Mouse (Mus musculus): Measurements from ENCODE around the gene Lsm4.
A peak's percentile ranks its signal among the peaks of the same experiment; 100 is the strongest.

Gene Lsm4

DNA sequence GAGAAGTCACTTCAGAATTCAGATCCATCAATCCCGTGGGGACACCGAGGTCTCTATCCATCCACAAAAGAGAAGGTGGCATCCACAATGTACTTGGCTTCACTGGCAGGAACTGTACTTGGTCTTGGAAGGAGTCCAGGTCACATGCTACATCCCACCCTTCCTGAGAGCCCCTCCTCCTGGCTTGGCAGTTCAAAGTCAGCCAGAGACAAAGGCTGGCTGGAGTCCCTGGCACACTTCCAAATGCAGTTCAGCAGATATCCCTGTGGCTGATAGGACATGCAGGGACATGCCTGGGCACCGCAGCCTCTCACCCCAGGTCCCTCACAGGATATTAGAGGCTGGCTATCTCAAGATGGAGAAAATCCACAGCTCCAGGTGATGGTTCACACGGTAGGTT is 23.7 kb upstream of the Lsm4 start:
- DNase-seq (ENCODE audit: low spot score) = peak; percentile 65

DNA sequence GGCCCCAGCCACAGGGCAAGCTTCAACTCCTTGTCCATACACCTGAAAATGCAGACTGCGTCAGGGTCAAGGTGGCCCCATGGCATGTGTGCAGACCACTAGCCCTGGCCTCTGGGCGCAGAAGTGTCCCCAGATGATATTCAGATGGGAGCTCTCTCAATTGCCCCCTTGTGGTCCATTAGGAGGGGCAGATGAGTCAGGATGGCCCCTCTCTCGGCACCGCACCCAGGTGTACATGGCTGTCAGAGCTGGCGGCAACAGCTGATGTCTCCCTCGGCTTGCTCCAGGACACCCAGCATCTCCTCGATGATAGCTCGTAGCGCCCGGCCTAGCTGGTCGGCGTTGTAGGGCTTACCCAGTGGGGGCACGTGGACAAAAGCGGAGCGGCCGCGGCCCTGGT is 22.7 kb upstream of the Lsm4 start:
- DNase-seq (ENCODE audit: low spot score) = no peak

DNA sequence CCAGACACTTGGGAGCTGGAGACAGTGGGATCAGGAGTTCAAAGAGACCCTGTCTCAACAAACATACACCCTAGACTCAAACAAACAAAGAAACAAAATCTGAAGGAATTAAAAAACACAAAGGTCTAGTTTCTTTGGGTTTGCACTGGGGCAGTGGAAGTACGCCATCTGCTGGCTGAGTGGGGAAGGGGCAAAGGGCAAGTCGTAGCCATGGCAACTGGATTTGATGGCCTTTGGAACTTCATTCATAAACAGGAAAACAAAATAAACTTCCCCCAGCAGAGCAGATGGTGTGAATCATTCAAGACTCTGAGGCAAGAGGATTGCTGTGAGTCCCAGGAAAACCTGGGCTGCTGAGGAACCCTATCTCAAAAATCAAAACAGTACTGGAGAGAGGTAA is 19.8 kb upstream of the Lsm4 start:
- DNase-seq (ENCODE audit: low spot score) = peak; percentile 89

DNA sequence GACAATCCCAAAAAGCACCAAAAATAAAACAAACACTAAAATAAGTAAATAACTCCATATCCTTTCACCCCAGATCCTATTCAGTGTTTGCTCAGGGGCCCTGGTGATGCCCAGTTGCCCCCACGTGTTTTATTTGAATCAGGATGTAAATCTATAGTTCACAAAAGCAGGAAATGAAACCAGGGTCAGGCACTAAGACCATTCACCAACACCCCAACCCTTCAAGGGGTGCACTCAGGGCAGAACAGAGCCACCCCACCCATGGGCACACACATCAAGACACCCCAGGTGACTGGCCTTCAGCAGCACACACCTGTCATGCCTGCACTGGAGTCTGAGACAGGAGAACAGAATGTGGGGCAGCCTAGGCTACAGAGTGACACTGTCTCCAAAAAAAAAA is 18.9 kb upstream of the Lsm4 start:
- DNase-seq (ENCODE audit: low spot score) = no peak

DNA sequence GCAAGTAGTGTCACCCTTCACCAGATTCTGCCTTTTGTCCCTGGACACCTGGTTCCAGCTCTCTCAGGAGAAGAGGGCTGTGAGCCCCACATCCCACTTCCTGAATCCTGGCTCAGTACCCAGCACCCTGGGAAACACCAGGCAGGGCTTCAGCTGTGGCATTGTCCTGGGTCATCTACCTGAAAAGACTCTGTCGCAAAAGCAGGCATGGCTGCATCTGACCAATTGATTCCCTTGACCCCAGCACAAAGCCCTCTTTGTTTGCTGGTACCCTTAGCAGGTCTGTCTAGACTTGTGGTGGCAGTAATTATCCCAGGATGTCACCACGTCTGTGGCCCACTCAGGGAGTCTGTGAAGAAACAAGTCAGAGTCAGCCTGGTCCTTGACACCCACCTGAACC is 17.6 kb upstream of the Lsm4 start:
- DNase-seq (ENCODE audit: low spot score) = no peak

DNA sequence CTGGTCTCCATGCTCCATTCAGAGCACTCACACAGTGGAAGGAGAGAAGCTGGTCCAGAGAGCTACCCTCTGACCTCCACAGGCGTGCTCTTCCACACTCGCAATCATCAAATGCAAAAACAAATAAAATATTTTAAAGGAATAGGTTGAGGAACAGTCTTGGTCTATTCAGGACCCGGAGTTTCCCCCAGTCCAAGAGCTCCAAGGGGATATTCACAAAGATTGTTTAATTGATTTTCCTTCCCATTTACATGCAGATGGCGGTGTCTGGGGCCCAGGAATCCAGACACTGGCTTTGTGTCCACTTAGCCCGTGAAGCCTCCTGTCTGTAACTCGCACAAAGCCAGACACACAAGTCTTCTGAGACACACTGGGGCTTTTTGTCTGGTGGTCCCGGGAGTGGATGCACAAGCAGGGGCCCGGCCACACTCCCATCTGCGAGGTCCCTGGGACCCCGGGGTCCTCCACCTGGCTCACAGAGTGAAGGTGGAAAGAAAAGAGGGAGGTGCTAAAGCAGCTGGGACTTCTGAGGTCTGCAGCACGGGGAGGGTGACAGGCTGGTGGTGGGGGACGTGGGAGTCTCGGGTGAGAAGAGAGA is 16.8 kb upstream of the Lsm4 start:
- no peak for DNase-seq (ENCODE audit: low spot score)

DNA sequence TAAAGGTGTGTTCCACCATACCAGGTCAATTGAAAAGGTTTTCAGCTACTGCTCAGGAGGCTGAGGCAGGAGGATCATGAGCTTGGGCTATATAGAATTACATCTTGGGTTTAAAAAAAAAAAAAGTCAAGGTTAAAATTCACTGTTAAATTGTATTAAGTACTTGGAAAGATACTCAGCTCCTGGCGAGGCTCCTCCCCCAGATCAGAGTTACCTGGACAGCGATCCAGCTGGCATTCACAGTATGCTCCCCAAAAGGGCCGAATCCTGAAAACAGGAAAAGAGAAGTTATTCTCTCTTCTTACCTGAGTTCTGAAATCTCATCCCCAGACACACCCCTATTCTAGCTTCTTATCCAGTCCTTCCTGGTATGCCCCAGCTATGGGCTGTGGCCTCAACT is 15.8 kb upstream of the Lsm4 start:
- no peak for DNase-seq (ENCODE audit: low spot score)

DNA sequence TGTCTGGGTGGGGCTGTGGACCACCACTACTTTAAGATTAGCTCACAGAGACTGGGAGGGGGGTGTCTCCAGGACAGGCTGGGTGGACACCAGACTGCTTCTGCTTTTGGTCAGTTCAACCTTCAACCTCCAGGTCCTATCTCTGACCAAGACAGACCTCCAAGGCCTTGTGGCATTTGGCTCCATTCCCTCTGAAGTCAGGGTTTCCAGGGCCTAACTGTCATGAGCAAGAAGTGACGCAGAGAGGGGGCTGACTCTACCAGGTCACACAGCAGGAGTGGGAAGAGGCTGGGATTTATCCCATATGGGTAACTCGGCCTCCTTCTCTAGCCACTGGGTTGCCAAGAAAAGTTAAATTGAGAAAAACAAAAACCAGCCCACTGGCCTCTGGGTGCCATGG is 15.3 kb upstream of the Lsm4 start:
- DNase-seq (ENCODE audit: low spot score) = no peak

DNA sequence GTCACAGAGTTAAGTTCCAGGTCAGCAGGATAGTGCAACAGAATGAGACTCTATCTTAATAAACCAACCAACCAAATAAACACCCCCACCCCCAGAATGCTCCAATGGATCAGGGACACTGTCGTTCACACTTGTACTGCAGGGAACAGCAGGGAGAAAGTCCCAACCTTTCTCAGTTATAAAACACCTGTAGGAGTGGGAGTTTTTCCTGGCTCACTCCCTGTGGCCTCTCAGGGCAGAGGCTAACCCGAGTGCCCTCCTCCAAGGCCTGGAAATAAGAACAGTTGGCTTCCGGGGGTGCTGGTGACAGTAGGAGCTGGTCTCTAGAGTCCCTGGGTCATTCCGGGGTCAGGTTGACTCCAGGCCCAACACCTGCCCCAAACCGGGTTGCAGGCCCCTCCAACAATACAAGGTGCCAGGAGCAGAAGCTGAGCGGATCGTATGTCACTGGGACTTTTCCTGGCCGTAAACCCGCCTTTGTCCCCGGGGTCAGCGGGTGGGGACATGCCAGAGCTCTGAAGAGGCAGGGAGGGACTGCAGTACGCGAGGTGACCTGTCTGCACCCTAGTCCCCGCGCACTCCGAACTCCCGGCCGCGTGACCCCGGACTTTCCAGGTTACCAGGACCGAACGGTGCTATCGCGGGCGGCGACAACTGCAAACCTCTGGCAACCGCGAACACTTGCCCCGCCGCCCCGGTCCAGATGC is 14.0 kb upstream of the Lsm4 start:
- DNase-seq (ENCODE audit: low spot score) = no peak

DNA sequence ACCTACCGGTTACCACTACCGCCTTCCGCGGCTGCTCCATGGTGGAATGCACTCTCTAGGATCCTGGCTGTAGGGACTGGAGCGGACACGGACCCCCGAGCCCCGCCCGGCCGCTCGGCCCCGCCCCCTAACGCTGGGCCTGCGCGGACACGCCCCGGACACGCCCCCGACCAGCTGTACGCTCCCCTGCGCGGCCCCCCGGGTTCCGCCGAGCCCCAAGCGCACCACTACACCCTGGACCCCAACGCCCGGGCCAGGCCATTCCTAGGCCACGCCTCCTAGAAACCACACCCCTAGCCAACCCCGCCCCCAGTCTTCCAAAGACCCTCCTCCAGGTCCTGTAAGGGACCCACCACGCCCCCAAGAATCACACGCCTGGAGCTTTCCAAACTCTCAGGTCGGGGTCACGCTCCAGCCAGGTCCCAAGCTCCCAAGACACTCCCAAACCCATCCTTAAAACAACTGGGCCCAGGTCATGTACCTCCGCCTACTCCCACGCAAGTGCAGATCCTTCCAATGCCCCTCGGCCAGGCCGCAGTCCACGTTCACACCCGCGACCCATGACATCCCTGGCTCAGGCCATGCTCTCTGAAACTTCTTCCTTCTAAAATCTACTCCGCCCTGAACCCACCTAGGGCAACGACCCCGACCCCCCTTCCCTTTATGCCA is 13.3 kb upstream of the Lsm4 start:
- DNase-seq (ENCODE audit: low spot score) = peak; percentile 86

DNA sequence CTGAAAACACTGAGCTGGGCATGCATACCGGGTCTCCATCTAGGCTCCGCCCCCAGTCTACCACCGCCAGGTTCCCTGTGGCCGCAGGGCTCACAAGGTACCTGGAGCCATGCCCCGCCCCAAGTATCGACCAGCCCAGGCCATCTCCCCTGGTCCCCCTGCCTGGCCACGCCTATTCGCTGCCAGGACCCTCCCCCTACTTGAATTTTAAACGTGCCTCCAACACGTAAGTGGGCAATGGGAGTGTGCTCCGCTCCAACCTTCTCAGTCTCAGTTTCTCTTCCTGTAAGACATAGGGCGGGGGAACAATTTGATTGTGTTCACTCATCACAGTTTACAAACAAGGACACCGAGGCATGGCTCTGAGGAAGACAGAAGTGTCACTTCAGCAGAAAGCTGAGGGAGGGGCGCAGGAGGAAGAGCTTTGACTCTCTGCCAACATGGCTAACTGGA is 12.7 kb upstream of the Lsm4 start, which contains the start of gene Pgpep1:
Gene Pgpep1 (minus strand): TSS at position 116 of the 453 bp plus-strand sequence.
- no peak for DNase-seq (ENCODE audit: low spot score)

DNA sequence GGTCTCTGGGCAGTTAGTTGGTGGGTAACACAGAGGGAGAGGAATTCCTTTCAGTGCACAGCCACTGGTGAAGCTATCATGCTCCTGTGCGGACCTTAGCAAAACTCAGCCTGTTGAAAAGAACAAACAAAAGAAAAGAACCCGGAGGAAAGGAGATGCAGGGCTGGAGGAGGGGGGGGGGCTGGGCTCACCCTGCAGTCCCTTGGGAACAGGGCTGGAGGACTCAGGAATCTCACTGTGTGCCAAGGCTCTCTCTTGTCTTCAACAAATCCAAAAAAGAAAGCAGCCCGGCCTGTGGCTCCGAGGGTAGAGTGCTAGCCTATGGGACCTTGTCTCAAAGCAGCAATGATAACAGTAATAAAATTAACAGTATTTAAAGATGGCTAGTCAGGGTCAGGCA is 9.4 kb upstream of the Lsm4 start:
- DNase-seq (ENCODE audit: low spot score) = peak; percentile 58

DNA sequence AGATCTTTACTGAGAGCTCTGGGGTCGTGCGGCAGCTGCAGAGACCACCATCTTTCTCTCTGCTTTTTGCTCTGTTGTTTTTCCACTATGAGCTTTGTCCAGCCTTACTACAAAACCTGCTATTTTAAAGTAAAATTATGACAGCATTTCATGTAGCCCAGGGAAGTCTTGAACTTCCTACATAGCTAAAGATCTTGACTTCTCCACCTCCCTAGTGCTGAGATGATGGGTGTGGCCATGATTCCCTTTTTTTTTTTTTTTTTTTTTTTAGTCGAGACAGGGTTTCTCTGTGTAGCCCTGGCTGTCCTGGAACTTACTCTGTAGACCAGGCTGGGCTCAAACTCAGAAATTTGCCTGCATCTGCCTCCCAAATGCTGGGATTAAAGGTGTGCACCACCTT is 8.4 kb upstream of the Lsm4 start:
- no peak for DNase-seq (ENCODE audit: low spot score)

DNA sequence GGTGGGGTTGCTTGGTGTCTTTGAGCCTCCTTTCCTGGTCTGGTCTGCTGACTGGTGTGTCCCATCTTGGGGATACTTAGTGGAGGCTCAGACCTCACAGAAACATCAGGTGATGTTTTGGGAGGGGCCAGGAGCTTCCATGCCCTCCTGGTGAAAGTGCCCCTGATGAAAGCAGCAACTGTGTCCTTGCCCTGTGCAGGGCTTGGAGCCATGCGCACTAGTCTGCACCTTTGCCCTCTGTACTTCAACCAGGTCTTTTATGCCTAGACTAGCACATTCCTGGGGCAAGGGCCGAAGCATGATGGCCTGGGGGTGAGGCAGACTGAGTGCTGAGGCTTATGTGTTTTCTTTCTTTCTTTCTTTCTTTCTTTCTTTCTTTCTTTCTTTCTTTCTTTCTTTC is 7.4 kb upstream of the Lsm4 start:
- no peak for DNase-seq (ENCODE audit: low spot score)

DNA sequence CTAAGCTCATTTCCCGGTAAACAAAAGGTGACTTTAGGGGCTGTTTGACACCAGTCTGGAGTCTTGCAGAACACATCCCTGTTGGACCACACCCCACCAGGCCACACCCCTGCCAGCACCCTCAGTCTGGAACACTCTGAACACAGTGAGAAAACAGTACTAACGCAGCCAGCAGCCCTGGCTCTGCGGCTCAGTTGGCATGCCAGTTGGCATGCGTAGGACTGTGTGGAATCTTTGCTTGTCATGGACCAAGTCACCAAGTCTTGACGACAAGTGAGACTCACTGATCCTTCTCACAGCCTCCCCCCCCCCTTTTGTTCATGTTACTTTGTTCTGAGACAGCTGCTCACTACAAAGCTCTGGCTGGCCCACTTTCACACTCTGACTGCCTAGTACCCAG is 6.0 kb upstream of the Lsm4 start:
- DNase-seq (ENCODE audit: low spot score) = peak; percentile 72

DNA sequence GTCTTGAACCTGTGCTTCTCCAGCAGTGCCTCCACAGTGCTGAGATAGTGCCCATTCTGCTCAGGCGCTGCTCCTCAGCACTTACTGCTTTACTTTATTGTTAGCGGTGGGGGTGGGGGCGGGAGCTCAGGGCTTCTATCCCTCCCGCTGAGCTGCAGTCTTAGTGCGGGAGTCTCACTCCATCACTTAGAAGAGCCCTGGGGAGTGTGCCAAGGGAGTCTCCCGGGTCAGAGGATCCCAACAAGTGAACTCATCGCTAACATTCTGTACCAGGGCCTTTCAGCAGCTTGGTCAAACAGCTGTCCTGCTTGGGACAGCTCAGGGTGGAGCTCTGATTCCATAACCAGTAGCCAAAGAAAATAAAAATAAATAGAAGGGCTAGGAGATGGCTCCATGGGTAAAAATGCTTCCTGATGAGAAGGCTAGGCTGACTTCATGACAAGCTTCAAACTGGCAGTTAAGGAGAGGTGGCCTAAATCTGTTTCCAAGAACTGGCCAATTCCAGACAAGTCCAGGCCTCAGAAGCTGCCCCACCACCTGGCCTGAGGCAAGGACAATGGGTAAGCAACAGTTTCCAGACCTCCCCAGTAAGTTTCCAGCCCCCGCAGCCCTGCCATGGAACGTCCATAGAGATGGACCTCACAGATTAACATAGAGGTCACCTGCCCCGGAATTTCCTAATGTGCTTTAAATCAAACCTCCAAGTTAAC is 1.3 kb upstream of the Lsm4 start:
- DNase-seq (ENCODE audit: low spot score) = peak; percentile 90

DNA sequence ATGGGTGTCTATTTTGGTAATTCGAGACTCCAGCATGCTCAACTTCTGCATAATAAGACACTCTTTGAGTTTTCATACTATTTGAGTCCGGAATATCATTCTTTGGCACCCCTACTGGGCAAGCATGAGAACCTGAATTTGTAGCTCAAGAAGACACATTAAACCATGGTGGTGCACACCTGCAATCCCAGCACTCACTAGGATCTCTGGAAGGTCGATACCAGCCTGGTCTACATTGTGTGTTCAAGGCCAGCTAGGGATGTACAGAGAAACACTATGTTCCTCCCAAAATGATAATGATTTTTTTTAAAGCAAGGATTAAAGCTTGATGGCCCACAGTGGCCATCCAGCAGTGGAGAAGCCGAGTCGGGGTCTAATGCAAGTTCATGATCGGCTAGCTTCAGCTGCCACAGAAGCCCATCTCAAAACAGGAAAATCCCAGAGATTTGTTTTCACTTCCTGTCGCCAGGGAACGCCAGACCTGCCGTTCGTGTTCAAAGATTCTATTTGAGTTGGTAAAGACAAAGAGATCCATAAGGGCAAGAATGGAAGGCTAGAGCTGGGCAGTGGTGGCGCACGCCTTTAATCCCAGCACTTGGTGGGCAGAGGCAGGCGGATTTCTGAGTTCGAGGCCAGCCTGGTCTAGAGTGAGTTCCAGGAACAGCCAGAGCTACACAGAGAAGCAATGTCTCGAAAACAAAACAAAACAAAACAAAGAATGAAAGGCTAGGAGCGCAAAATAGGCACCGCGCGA is 546 bp upstream of the Lsm4 start:
- DNase-seq (ENCODE audit: low spot score) = peak; percentile 52

DNA sequence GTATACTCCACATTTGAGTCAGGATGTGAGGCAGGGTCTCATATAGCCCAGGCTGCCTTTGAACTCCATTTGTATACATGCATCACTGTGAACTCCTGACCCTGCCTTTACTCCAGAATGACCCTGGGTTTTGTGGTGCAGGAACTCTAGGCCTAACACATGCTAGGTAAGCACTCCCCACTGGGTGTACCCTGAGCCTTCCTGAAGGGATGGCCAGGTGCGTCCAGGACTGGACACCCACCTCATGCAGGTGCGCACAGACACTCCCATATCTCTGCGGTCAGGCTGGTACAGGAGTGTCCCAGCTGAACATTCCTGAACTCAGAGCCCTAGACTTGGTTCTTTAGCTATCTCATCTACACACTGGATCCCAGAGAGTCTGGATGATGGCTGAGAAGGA is 1.1 kb downstream of the Lsm4 start:
- DNase-seq (ENCODE audit: low spot score) = no peak

DNA sequence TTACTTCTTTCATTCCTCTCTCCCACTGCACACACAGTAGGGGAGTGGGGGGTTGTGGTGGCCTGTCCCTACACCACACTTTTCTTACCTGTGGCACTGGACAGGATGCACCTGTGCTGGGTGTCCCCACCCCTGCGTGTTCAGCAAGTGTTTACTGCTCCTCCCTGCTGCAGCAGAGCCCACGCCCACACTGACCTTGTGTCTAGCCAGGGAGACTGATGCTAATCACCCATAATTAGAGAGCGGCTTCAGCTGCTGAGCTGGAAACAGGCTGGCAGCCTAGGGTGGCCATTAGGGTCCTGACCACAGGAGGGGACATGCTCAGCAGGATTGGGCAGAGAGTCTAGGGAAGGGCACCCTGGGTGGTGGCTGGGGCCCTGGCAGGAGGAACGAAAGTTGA is 1.7 kb downstream of the Lsm4 start:
- no peak for DNase-seq (ENCODE audit: low spot score)

DNA sequence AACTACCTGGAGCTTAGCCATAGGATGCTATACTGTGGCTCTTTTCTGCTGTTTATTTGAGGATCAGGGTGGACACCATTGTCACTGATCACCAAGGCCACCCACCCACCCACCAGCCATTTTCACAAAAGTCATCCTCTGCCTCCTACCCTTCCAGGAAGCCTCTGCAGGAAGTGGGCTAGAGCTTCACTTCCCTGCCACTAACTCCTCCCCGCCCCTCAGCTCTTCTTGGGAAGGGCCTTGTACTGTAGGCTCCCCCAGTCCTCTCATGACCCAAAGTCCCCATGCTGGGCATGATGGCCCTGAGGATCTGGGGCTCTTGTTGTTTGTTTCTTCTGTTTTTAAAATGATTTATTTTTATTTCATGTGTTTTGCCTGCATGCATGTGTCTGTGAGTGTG is 2.3 kb downstream of the Lsm4 start:
- no peak for DNase-seq (ENCODE audit: low spot score)

DNA sequence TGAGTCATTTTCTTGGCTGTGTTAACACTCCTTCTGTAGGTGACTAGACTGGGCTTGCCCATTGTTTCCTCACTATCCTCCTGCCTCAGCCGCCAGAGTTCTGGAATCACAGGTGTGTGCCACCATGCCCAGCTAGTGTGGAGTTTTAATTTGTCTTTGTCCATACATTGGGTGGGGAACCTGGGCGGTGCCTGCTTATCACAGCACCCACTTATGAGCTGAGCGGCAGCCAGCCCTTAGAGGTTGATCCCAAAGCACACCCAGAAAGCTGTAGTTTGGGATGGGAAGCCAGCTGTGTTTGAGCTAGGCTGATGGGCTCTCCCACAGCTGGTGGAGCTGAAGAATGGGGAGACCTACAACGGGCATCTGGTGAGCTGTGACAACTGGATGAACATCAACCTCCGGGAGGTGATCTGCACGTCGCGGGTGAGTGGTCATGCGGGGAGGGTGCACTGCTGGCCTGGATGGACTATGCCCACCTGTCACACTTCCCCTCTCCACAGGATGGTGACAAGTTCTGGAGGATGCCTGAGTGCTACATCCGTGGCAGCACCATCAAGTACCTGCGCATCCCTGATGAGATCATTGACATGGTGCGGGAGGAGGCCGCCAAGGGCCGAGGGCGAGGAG is 4.5 kb downstream of the Lsm4 start:
- no peak for DNase-seq (ENCODE audit: low spot score)

DNA sequence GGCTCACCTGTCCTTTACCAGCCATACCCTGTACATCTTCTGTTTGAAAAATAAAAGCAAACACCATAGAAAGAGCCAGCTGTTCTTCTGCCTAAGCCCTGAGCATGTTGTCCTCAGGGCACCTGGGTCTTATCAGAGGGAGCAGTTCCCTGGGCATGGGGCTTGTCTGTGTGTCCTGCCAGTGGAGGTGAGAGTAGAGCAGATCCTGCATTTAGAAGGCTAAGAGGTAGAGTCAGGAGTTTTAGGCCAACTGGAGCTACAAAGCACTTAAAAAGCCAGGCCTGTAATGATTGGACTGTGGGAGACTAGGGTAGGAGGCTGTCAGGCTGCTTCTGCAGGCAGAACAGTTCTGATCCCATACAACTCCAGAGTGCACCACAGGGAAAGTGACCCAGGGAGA is 5.6 kb downstream of the Lsm4 start:
- no peak for DNase-seq (ENCODE audit: low spot score)
